Mouse (Mus musculus) midbrain, embryonic 11.5 days (tissue): ENCODE measurements at regions not wholly inside any gene's neighbourhood (a gene's known extent, or its start where the extent isn't known, plus 50 kb on each side); places are given as distances from the start of the nearest gene placed in this dataset.

Experiments used
- ATAC-seq: fragments of 200-750 bp; cut with Nextera tagmentation; 2 replicates; pipeline ENCODE4 v1.8.0; 2017; ENCODE audit warnings: moderate TSS enrichment, moderate library complexity; ENCODE audit not compliant: low FRiP score
- DNase-seq: peaks from one replicate; pipeline ENCODE4 v3.0.0; 2015; ENCODE audit warnings: low spot score; ENCODE audit errors: missing footprints
- H3K27ac ChIP-seq: fragments of 300-500 bp; sonication (generic); 2 replicates; pipeline ENCODE4 v1.5.1; 2014; ENCODE audit warnings: low read depth, low read length
- H3K27me3 ChIP-seq: fragments of 300-500 bp; sonication (generic); 2 replicates; pipeline ENCODE4 v1.6.1; 2014; ENCODE audit warnings: mild to moderate bottlenecking, low read length, moderate library complexity, mixed read lengths; ENCODE audit not compliant: control insufficient read depth, insufficient read depth
- H3K36me3 ChIP-seq: fragments of 300-500 bp; sonication (generic); 2 replicates; pipeline ENCODE4 v1.6.1; 2014; ENCODE audit warnings: mild to moderate bottlenecking, low read length, moderate library complexity, mixed read lengths; ENCODE audit not compliant: control insufficient read depth, insufficient read depth
- H3K4me1 ChIP-seq: fragments of 300-500 bp; sonication (generic); 2 replicates; pipeline ENCODE4 v1.6.1; 2014; ENCODE audit warnings: low read length; ENCODE audit not compliant: control insufficient read depth, insufficient read depth
- H3K4me2 ChIP-seq: fragments of 300-500 bp; sonication (generic); 2 replicates; pipeline ENCODE4 v1.6.1; 2014; ENCODE audit warnings: mild to moderate bottlenecking, moderate library complexity
- H3K4me3 ChIP-seq: fragments of 300-500 bp; sonication (generic); 2 replicates; pipeline ENCODE4 v1.5.1; 2014; ENCODE audit warnings: low read depth, low read length
- H3K9ac ChIP-seq: fragments of 300-500 bp; sonication (generic); 2 replicates; pipeline ENCODE4 v1.6.1; 2014; ENCODE audit warnings: low read length
- H3K9me3 ChIP-seq: fragments of 300-500 bp; sonication (generic); 2 replicates; pipeline ENCODE4 v1.6.1; 2016; ENCODE audit warnings: low read length; ENCODE audit not compliant: control insufficient read depth
- WGBS: fragments of 180-500 bp; shearing (Covaris S2); extraction: QIAGEN DNeasy Blood & Tissue Kit; methylation state at CpG from one replicate; pipeline ENCODE4 v1.1.7; 2014; 5-methylcytosine and 5-hydroxymethylcytosine counted together

DNA sequence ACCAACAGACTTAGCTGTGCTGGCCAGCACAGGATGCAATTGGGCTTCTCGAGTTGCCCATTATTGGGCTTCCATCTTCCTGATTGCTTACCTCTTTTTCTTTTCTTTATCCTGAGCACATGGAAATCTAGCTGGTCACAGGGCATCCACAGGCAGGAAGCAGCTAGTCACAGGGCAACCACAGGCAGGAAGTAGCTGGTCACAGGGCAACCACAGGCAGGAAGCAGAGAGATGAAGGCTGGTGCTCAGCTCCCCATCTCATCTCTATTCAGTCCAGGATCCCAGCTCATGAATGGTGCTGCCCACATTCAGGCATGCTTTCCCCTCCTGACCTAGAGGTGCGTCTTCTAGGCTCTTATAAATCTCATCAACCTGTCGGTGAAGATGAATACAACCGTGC, 146.8 kb upstream of the Slc35f3 start:
- no peaks in the 10 kb centered on the region for H3K27me3 ChIP-seq
- 82% methylated on average over 4 of the region's 4 CpGs for WGBS

DNA sequence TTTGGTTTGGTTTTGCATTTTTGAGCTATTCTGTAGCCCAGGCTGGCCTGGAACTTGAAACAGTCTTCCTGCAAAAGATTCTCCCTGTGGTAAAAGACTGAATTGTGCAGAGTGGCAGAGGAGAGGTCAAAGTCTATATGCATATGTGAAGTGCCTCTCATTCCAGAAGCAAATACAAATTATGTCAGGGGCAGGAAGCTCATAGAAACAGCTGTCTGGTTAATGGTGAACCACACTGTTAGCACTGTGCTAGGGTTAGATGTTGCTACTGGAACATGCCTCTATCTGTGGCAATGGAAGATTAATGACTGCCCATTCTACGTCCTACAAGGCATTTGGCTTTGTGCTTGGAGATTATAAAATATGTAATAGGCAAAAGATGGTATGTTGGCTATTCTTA, 144.4 kb upstream of the Slc35f3 start:
- Histone ChIP-seq H3K9me3 (no peaks in the 10 kb centered on the region), H3K27me3 (no peaks in the 10 kb centered on the region), H3K27ac (no peak overlapping the region), H3K4me1 (0 out of 2 replicates have a peak, but pooled peaks cover 3% of the 10 kb centered on the region), H3K36me3 (no peaks in the 10 kb centered on the region), H3K4me3 (no peak overlapping the region), H3K9ac (no peak overlapping the region), H3K4me2 (no peak overlapping the region)
- no peak for ATAC-seq
- no peak for DNase-seq
- 85% methylated on average over 1 of the region's 1 CpGs for WGBS

More for the DNA sequence above, 146.8 kb upstream of the Slc35f3 start:
- ATAC-seq, result no peak
- H3K9ac ChIP-seq, result no peak overlapping the region
- 0 out of 2 replicates have a peak, but pooled peaks cover 3% of the 10 kb centered on the region for H3K4me1 ChIP-seq
- DNase-seq, result no peak
- H3K36me3 ChIP-seq, result no peaks in the 10 kb centered on the region
- no peak overlapping the region for H3K4me2 ChIP-seq
- H3K27ac ChIP-seq, result no peak overlapping the region
- H3K4me3 ChIP-seq, result no peak overlapping the region
- H3K9me3 ChIP-seq, result no peaks in the 10 kb centered on the region

DNA sequence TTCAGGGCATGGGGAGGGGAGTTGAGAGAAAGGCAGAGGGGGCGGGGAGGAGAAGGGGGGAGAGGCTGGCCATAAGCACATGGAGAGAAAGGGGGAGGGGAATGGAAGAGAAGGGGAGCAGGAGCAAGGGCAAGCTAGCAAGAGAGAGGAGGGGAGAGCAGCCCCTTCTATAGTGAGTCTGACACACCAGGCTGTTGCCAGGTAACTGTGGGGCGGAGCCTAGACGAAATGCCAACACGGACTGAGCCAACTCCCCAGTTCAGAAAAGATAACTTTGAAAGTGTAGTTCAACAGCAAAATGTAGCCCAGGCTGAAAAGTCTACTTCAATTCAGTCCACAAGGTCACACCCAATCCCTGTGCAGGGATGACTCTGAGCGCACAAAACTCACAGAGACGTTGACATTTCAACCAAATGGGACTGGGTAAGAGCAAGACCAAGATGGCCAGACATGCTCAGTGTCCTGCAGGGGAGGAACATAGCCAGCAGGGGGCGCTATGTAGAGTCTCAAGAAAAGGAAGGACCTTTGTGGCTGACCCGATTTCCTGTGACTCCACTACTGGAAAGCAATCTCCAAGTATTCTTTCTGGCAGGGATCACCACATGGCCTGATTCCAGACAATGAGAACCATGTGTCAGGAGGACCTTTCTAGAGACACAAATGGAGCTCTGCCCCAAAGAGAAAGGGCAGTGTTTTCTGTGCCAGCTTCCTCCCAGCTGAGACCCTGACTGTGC, 140.7 kb upstream of the Slc35f3 start:
- no peaks in the 10 kb centered on the region for H3K9me3 ChIP-seq
- H3K9ac ChIP-seq, result no peak overlapping the region
- H3K27ac ChIP-seq, result no peak overlapping the region
- H3K36me3 ChIP-seq, result no peaks in the 10 kb centered on the region
- ATAC-seq (no peak), DNase-seq (no peak)
- WGBS, result 68% methylated on average over 8 of the region's 8 CpGs
- H3K4me3 ChIP-seq, result no peak overlapping the region
- peaks cover 3% of the 10 kb centered on the region; the same call in 1 of the 2 replicates for H3K4me1 ChIP-seq
- no peak overlapping the region for H3K4me2 ChIP-seq
- no peaks in the 10 kb centered on the region for H3K27me3 ChIP-seq

DNA sequence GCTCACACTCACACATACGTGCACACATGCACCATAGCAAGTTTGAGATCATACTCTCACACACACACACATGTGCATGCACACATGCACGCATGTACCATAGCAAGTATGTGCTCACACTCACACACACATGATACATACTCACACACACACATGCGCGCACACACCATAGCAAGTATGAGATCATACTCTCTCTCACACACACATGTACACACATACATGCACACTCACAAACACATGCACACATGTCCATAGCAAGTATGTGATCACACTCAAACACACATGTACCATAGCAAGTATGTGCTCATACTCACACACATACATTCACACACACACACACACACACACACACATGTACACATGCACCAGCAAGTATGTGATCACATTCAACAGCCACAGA, 138.9 kb upstream of the Slc35f3 start:
- peak; percentile 73 for DNase-seq
- Histone ChIP-seq H3K27ac (no peak overlapping the region), H3K9ac (no peak overlapping the region), H3K4me1 (no peaks in the 10 kb centered on the region; the same call in 1 of the 2 replicates), H3K27me3 (no peaks in the 10 kb centered on the region), H3K9me3 (no peaks in the 10 kb centered on the region), H3K4me3 (no peak overlapping the region), H3K4me2 (no peak overlapping the region), H3K36me3 (no peaks in the 10 kb centered on the region)
- WGBS, result 96% methylated on average over 4 of the region's 4 CpGs
- no peak for ATAC-seq

DNA sequence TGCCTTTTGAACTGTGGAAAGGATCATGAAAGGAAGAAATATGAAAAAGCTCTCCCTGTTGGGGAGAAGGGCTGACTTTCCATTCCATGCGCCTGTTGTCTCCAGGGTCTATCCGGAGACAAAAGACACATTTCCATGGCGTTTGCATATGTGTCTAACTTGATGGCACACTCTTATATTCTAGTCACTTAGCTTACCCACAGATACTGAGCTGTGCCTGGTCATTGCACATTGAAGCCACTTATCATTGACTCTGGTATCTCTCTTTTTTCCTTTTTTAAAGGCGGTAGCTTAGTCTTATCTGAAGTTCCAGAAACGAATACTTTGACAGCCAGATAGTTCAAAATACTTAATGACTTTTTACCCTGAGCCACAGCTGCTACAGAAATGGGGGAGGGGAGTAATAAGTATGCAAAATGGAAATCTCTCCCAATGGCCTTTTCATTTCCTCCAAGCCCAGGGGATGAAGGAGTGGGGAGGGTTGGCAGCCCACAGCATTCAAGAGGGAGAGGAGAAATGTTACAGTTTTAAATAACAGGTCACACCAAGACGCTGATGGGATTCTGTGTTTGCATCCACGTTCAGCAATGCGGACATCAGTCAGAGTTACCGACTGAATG, 137.9 kb upstream of the Slc35f3 start:
- Histone ChIP-seq H3K9me3 (no peaks in the 10 kb centered on the region), H3K36me3 (no peaks in the 10 kb centered on the region), H3K4me2 (no peak overlapping the region), H3K27ac (no peak overlapping the region), H3K9ac (no peak overlapping the region), H3K27me3 (no peaks in the 10 kb centered on the region), H3K4me3 (no peak overlapping the region), H3K4me1 (no peaks in the 10 kb centered on the region; the same call in 1 of the 2 replicates)
- no peak for ATAC-seq
- peak; percentile 79 for DNase-seq
- whole genome bisulfite sequencing, result 67% methylated on average over 9 of the region's 9 CpGs

DNA sequence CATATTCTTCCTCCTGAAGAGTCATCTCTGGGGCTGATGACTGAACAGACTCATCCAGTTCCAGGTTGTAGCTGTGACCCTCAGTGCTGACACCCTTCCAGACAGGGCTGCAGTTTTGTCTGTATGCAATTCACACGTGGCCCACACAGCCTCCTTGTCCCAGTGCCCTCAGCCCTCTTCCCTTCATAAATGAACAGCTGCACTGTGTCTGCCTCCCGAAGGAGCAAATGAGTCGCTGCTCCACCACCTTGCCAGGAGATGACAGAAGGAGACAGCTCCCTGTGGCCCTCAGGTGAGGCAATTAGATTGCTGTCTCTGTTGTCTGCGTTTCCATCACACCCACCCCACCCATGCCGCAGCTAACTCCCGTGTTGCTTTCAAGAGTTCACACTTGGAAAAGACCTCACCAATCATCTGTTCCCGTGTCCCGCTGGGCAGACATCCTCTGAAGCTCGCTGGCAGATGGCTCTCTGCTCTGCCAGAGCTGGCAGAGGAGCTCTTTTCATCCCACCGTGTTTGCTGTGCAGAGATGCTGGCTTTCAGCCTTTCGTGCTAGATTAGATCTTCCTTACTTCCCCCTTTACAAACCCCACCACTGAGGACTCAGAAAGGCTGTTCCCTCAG, 135.5 kb upstream of the Slc35f3 start:
- Histone ChIP-seq H3K4me2 (no peak overlapping the region), H3K27ac (no peak overlapping the region), H3K4me3 (no peak overlapping the region), H3K27me3 (no peaks in the 10 kb centered on the region), H3K9me3 (no peaks in the 10 kb centered on the region), H3K9ac (no peak overlapping the region; the same call in 1 of the 2 replicates), H3K36me3 (no peaks in the 10 kb centered on the region), H3K4me1 (no peaks in the 10 kb centered on the region; the same call in 1 of the 2 replicates)
- DNase-seq, result no peak
- no peak for ATAC-seq
- WGBS, result 61% methylated on average over 11 of the region's 11 CpGs

DNA sequence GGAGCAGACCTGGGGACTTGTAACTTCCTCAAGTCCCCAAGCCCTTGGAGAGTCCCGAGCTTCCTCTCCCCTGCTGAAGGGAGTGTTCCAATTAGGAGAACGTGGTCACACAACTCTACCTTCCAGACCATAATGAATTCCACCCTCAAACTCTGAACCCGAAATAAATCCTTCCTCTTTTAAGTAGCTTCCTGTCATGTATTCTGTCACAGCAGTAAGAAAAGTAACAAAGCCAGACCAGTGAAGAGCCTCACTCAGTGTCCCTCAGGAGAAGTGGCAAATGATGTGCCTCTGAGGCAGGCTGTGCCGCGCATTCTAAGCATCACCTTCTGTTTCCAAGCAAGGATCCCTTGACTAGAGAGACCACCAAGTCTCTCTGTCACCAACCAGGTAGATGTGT, 134.4 kb upstream of the Slc35f3 start:
- no peak for ATAC-seq
- WGBS, result 79% methylated on average over 5 of the region's 5 CpGs

DNA sequence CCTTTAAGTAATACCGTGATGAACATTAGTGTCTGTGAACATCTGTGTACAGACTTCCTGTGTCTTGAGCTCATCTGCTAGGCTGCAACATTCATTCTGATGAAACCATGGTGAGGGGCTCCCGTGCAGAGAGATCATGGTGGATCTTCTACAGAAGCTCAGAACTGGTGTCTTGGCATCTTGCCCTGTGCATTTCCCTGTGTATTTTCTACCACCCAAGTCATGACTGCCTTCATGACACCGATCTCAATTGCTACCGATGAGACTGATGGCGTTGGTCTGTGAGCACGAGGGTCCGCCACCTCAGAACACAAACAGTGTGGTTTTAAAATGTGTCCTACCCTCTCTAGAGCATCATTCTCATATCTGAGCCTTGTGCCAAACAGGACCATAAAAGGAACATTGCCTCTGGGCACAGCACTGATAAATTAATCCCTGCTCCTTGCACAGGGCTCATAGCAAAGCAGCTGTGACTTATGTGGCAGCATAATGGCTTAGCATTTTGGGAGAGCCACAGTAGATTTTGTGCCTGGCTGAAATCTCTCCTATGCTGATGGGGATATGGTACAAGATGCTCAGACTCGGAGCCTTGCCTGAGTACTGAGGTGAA, 132.8 kb upstream of the Slc35f3 start:
- H3K4me3 ChIP-seq, result no peak overlapping the region
- no peaks in the 10 kb centered on the region for H3K27me3 ChIP-seq
- no peaks in the 10 kb centered on the region for H3K36me3 ChIP-seq
- no peak overlapping the region for H3K9ac ChIP-seq
- ATAC-seq (no peak), DNase-seq (no peak)
- H3K4me2 ChIP-seq, result no peak overlapping the region
- 86% methylated on average over 8 of the region's 8 CpGs for WGBS
- no peak overlapping the region for H3K27ac ChIP-seq
- no peaks in the 10 kb centered on the region for H3K4me1 ChIP-seq
- H3K9me3 ChIP-seq, result no peaks in the 10 kb centered on the region

More for the DNA sequence above, 134.4 kb upstream of the Slc35f3 start:
- Histone ChIP-seq H3K4me3 (no peak overlapping the region), H3K27ac (no peak overlapping the region), H3K27me3 (no peaks in the 10 kb centered on the region), H3K9ac (no peak overlapping the region), H3K4me2 (no peak overlapping the region), H3K4me1 (no peaks in the 10 kb centered on the region; the same call in 1 of the 2 replicates), H3K9me3 (no peaks in the 10 kb centered on the region), H3K36me3 (no peaks in the 10 kb centered on the region)
- DNase-seq, result no peak

DNA sequence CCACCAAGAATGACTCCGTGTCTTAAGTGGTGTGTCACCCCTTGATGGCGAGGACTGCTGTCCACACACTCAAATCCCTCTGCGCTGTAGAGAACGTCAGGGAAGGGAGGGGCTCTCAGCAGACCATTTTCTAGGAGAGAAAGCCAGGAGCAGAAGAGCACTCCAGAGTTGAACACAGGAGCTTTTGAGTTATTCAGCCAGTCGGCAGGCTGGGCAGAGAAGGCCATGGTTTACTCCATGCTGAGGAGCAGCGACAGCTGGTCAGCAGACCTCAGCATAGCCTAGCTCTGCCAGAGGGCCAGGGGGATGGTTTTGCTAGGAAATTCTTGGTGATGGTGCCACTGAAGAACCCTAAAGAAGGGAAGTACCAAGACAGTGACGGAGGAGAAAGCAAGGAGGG, 132.0 kb upstream of the Slc35f3 start:
- 81% methylated on average over 7 of the region's 7 CpGs for WGBS
- Histone ChIP-seq H3K9ac (no peak overlapping the region), H3K27ac (no peak overlapping the region), H3K4me3 (no peak overlapping the region), H3K9me3 (no peaks in the 10 kb centered on the region), H3K4me1 (no peaks in the 10 kb centered on the region), H3K4me2 (no peak overlapping the region), H3K36me3 (no peaks in the 10 kb centered on the region), H3K27me3 (no peaks in the 10 kb centered on the region)
- no peak for ATAC-seq
- DNase-seq, result no peak
